Mouse (Mus musculus): ENCODE measurements around the gene Stmn3. TPM values are rescaled to one million over a fixed set of nuclear protein-coding genes. Genes with fewer than 3 reads are reported as not detected.

Stmn3 gene
- polyA plus RNA-seq, 1 experiment = not detected

DNA sequence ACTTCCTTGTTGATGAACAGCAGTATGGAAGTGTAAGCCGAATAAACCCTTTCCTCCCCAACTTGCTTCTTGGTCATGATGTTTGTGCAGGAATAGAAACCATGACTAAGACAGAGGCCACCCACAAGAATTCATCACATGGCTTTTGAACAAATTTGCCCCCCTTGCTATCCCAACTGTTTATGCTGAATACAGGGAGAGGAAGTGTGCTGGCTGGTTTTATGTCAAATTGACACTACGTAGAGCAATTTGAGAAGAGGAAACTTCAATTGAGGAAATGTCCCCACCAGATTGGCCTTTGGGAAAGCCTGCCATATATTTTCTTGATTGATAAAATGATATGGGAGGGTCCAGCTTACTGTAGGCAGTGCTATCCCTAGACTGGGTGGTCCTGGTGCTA lies 40.5 kb downstream of the Stmn3 start:
- no peak for TF ChIP-seq CTCF (IDR thresholded peaks at IDR 0.05; ENCODE audit: extremely low read depth, insufficient read depth, insufficient read length, insufficient replicate concordance)
- TF ChIP-seq POLR2A (IDR thresholded peaks at IDR 0.05; ENCODE audit: low read depth, low read length) = no peak
- 85% methylated on average over 2 of the region's 2 CpGs for WGBS
- no peak for DNase-seq (ENCODE audit: low read depth in 1 of 2, low spot score in 2 of 2)
- Histone ChIP-seq H3K27me3 (ENCODE audit: control insufficient read depth, insufficient read depth, low read length) (no peaks in the 10 kb centered on the region), H3K27ac (ENCODE audit: insufficient read depth, low read length) (no peak overlapping the region), H3K36me3 (ENCODE audit: control insufficient read depth, insufficient read depth, low read length) (peaks cover 27% of the 10 kb centered on the region), H3K4me3 (ENCODE audit: extremely low read depth, insufficient read depth, insufficient read length) (no peak overlapping the region), H3K4me1 (ENCODE audit: control insufficient read depth, insufficient read depth, insufficient read length) (no peaks in the 10 kb centered on the region)

DNA sequence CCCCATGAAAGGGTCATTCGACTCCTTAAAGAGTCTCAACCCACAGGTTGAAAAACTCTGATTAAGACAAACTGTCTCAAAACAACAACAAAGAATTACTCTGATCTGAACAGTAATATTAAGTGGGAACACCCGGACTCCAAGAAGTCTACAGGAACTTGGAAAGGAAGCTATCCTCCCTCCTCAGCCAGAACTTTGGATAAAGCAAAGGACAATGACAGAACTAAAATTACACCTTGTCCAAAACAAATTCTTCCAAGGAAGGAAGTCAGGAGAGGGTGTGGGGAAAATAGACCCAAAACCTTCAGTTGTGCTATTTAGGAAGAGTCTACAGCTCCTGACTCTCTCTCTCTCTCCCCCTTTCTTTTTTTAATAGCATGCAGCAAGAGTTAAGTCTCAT lies 42.2 kb downstream of the Stmn3 start:
- no peak for TF ChIP-seq POLR2A (IDR thresholded peaks at IDR 0.05; ENCODE audit: low read depth, low read length)
- no peak for TF ChIP-seq CTCF (IDR thresholded peaks at IDR 0.05; ENCODE audit: extremely low read depth, insufficient read depth, insufficient read length, insufficient replicate concordance)
- WGBS = 94% methylated on average over 2 of the region's 2 CpGs
- Histone ChIP-seq H3K27ac (ENCODE audit: insufficient read depth, low read length) (no peak overlapping the region), H3K4me1 (ENCODE audit: control insufficient read depth, insufficient read depth, insufficient read length) (no peaks in the 10 kb centered on the region), H3K36me3 (ENCODE audit: control insufficient read depth, insufficient read depth, low read length) (peaks cover 27% of the 10 kb centered on the region), H3K4me3 (ENCODE audit: extremely low read depth, insufficient read depth, insufficient read length) (no peak overlapping the region), H3K27me3 (ENCODE audit: control insufficient read depth, insufficient read depth, low read length) (no peaks in the 10 kb centered on the region)
- DNase-seq (ENCODE audit: low read depth in 1 of 2, low spot score in 2 of 2) = no peak

- no peak overlapping the region for H3K4me3 ChIP-seq (ENCODE audit: extremely low read depth, insufficient read depth, insufficient read length)
- no peaks in the 10 kb centered on the region for H3K27me3 ChIP-seq (ENCODE audit: control insufficient read depth, insufficient read depth, low read length)
- no peak overlapping the region for H3K27ac ChIP-seq (ENCODE audit: insufficient read depth, low read length)
- H3K4me1 ChIP-seq (ENCODE audit: control insufficient read depth, insufficient read depth, insufficient read length) = no peaks in the 10 kb centered on the region
- WGBS = 92% methylated on average over 2 of the region's 2 CpGs
- TF ChIP-seq CTCF (IDR thresholded peaks at IDR 0.05; ENCODE audit: extremely low read depth, insufficient read depth, insufficient read length, insufficient replicate concordance) (no peak), POLR2A (IDR thresholded peaks at IDR 0.05; ENCODE audit: low read depth, low read length) (no peak)
- DNase-seq (ENCODE audit: low read depth in 1 of 2, low spot score in 2 of 2) = no peak
- H3K36me3 ChIP-seq (ENCODE audit: control insufficient read depth, insufficient read depth, low read length) = peaks cover 34% of the 10 kb centered on the region
Observed at GRCm38 (mm10) chr2:181266839-181267238, 47.5 kb downstream of the Stmn3 start.

Other genes starting within 250 kb of the Stmn3 start
- gene Kcnq2, start 179.2 kb downstream of the Stmn3 start, polyA plus RNA-seq (2012; rRNA removed) = not detected in 2 replicates
- 0.05 TPM in 1 of 2 replicates, not detected in the other for gene Eef1a2, start 157.5 kb downstream of the Stmn3 start, polyA plus RNA-seq (2012; rRNA removed)
- gene Ppdpf, start 127.3 kb downstream of the Stmn3 start, polyA plus RNA-seq (2012; rRNA removed) = 135 and 192 TPM in 2 replicates
- gene Ptk6, start 111.7 kb downstream of the Stmn3 start, polyA plus RNA-seq (2012; rRNA removed) = 0.13 and 0.15 TPM in 2 replicates
- gene Srms, start 101.3 kb downstream of the Stmn3 start, polyA plus RNA-seq (2012; rRNA removed) = 1.4 and 1.9 TPM in 2 replicates
- 1.1 and 1.3 TPM in 2 replicates for gene Fndc11, start 94.5 kb downstream of the Stmn3 start, polyA plus RNA-seq (2012; rRNA removed)
- gene Helz2, start 72.5 kb downstream of the Stmn3 start, polyA plus RNA-seq (2012; rRNA removed) = 101 and 132 TPM in 2 replicates
- gene Gmeb2, start 26.5 kb downstream of the Stmn3 start, polyA plus RNA-seq (2012; rRNA removed) = 22.8 and 27.1 TPM in 2 replicates
- gene Rtel1, start 5.2 kb upstream of the Stmn3 start, polyA plus RNA-seq (2012; rRNA removed) = 51.9 and 52.9 TPM in 2 replicates
- 44.7 and 45.7 TPM in 2 replicates for gene Zgpat, start 50.4 kb upstream of the Stmn3 start, polyA plus RNA-seq (2012; rRNA removed)
- 32.8 and 35.4 TPM in 2 replicates for gene Arfrp1, start 50.9 kb upstream of the Stmn3 start, polyA plus RNA-seq (2012; rRNA removed)
- gene Lime1, start 65.6 kb upstream of the Stmn3 start, polyA plus RNA-seq (2012; rRNA removed) = 146 and 163 TPM in 2 replicates
- gene Zbtb46, start 144.9 kb upstream of the Stmn3 start, polyA plus RNA-seq (2012; rRNA removed) = 9.6 and 10.9 TPM in 2 replicates
- gene Abhd16b, start 178.7 kb upstream of the Stmn3 start, polyA plus RNA-seq (2012; rRNA removed) = 0.15 and 0.36 TPM in 2 replicates
- 17.5 and 18.8 TPM in 2 replicates for gene Tpd52l2, start 182.6 kb upstream of the Stmn3 start, polyA plus RNA-seq (2012; rRNA removed)
- 54.4 and 59.4 TPM in 2 replicates for gene Dnajc5, start 206.0 kb upstream of the Stmn3 start, polyA plus RNA-seq (2012; rRNA removed)

All from spleen, adult 2 months (tissue).